Mouse (Mus musculus): ENCODE measurements around the gene Olfr985.

GRCm38 (mm10) chr9:40139484-40139883 is 9.5 kb upstream of the Olfr985 start:
- no peak for TF ChIP-seq CTCF (IDR thresholded peaks at IDR 0.05; ENCODE audit: extremely low read depth, insufficient read length, insufficient replicate concordance, low read depth, low read length)
- no peak for TF ChIP-seq POLR2A (IDR thresholded peaks at IDR 0.05; ENCODE audit: low read depth, low read length)
